Comparison of ENCODE assay signal across 8 mouse cellular contexts in the genomic region with DNA sequence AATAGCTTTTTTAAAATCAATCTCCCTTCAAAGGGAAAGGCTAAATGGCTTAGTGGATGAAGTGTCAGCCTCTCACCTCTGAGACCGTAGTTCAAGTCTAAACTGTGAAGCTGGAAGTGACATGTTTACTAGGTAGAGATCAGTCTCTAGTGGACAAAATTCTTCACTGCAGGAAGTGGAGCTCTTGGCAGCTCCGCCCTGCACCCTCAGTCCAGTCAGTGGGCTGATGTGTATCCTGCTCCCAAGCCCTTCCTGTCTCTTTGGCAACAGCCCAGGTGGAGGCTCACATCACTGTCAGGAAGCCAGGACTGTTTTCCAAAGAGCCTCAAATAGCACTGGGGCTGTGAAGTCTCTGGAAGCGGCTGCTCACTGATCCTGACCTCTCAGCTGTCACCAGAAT.
DNase-seq lines count a peak whose midpoint lies in the region; ATAC-seq and TF ChIP-seq lines count a peak whose summit lies in the region.

No protein-coding gene starts in this region.

- no peak for TF ChIP-seq CTCF in thymus, adult 2 months (IDR thresholded peaks at IDR 0.05; ENCODE audit: borderline replicate concordance, control insufficient read depth, extremely low read depth, insufficient read depth, low read length, poor library complexity)

- DNase-seq in testis, postnatal 10 days (ENCODE audit: low spot score) = peak; percentile 42
- no peak for DNase-seq in testis, postnatal 14 days (ENCODE audit: low spot score)
- DNase-seq in embryo, embryonic 10.5 days (ENCODE audit: low spot score) = peak; percentile 59
- peak; percentile 55 to 71 for DNase-seq in heart, adult 18-20 months
- DNase-seq in kidney, adult 11 months = peak; percentile 80
- DNase-seq in thymus, adult 2 months = no peak

- H3K27ac ChIP-seq in lung, embryonic 15.5 days = no peak overlapping the region
- no peak overlapping the region for H3K27ac ChIP-seq in stomach, embryonic 14.5 days (ENCODE audit: low read length)
- H3K27ac ChIP-seq in thymus, adult 2 months (ENCODE audit: control insufficient read depth, insufficient read depth, low read length) = no peak overlapping the region

- H3K4me2 ChIP-seq in lung, embryonic 15.5 days = no peak overlapping the region
- H3K4me2 ChIP-seq in stomach, embryonic 14.5 days (replicated peaks; ENCODE audit: low read depth, low read length) = 0 out of 2 replicates have a peak overlapping the region, but pooled peaks have one; percentile 10

- no peak overlapping the region for H3K4me3 ChIP-seq in lung, embryonic 15.5 days
- no peak overlapping the region for H3K4me3 ChIP-seq in stomach, embryonic 14.5 days (ENCODE audit: low read depth, low read length)
- H3K4me3 ChIP-seq in thymus, adult 2 months (ENCODE audit: control insufficient read depth, insufficient read depth, low read length) = no peak overlapping the region

- H3K9ac ChIP-seq in lung, embryonic 15.5 days = no peak overlapping the region
- H3K9ac ChIP-seq in stomach, embryonic 14.5 days (replicated peaks; ENCODE audit: low read depth, low read length) = no peak overlapping the region

- peak; percentile 79 for ATAC-seq in lung, embryonic 15.5 days (ENCODE audit: borderline replicate concordance, extremely low read depth, low FRiP score, low TSS enrichment)
- ATAC-seq in stomach, embryonic 14.5 days (ENCODE audit: insufficient number of reproducible peaks, insufficient read depth, low FRiP score, low read depth) = peak; percentile 56; the same call in 1 of the 2 replicates

- H3K36me3 ChIP-seq in lung, embryonic 15.5 days = no peaks in the 10 kb centered on the region
- no peaks in the 10 kb centered on the region for H3K36me3 ChIP-seq in stomach, embryonic 14.5 days (ENCODE audit: control insufficient read depth, insufficient read depth, low read length)
- H3K36me3 ChIP-seq in thymus, adult 2 months (ENCODE audit: control insufficient read depth, insufficient read depth, low read length) = no peaks in the 10 kb centered on the region

- 6% methylated on average over 3 of the region's 3 CpGs for WGBS in lung, embryonic 15.5 days
- WGBS in stomach, embryonic 14.5 days = 9% methylated on average over 3 of the region's 3 CpGs
- 51% methylated on average over 3 of the region's 3 CpGs for WGBS in thymus, adult 2 months

- H3K27me3 ChIP-seq in lung, embryonic 15.5 days = no peaks in the 10 kb centered on the region
- H3K27me3 ChIP-seq in stomach, embryonic 14.5 days (ENCODE audit: control insufficient read depth, insufficient read depth, low read length) = no peaks in the 10 kb centered on the region
- no peaks in the 10 kb centered on the region for H3K27me3 ChIP-seq in thymus, adult 2 months (ENCODE audit: control insufficient read depth, insufficient read depth, low read length)

- no peaks in the 10 kb centered on the region for H3K4me1 ChIP-seq in lung, embryonic 15.5 days
- no peaks in the 10 kb centered on the region; the same call in 1 of the 2 replicates for H3K4me1 ChIP-seq in stomach, embryonic 14.5 days (ENCODE audit: control insufficient read depth, insufficient read depth, low read length)
- no peaks in the 10 kb centered on the region for H3K4me1 ChIP-seq in thymus, adult 2 months (replicated peaks; ENCODE audit: control insufficient read depth, insufficient read depth, low read length)

- no peaks in the 10 kb centered on the region for H3K9me3 ChIP-seq in lung, embryonic 15.5 days
- H3K9me3 ChIP-seq in stomach, embryonic 14.5 days (ENCODE audit: control insufficient read depth, low read depth, low read length) = no peaks in the 10 kb centered on the region

- TF ChIP-seq POLR2A in thymus, adult 2 months (IDR thresholded peaks at IDR 0.05; ENCODE audit: control insufficient read depth, extremely low read depth, insufficient read depth, low read length, poor library complexity) = no peak

Comparison
In these comparisons a context has a peak if more than half of its experiments do, and no peak if none do; other contexts are left out.
1. DNase-seq: peak in testis, postnatal 10 days (single experiment), embryo, embryonic 10.5 days (single experiment), heart, adult 18-20 months (2 of 2) and kidney, adult 11 months (single experiment); none in testis, postnatal 14 days (single experiment) and thymus, adult 2 months (single experiment).